Mouse (Mus musculus): ENCODE data around the gene Tmem62. TPM values are rescaled to one million over a fixed set of nuclear protein-coding genes. Genes with fewer than 3 reads are reported as not detected.

Tmem62 gene
- polyA plus RNA-seq, 1 experiment from 2014 or later, result 14.6 TPM

DNA sequence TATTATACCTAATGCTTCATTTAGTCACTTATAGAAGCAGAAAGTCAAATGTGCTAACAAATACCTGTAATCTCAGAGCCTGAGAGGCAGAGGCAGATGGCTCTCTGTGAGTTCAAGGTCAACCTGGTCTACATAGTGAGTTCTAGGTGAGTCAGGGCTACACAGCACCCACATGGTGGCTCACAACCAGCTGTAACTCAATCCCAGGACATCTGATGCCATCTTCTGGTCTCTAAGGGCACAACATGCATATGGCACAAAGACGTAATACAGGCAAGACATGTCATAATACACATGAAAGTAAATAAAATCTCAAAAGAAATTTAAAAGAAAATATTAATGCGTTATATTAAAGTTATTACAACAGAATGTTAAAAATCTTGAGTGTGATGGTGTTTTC, 26.8 kb downstream of the Tmem62 start:
- WGBS, result 69% methylated on average over 2 of the region's 2 CpGs
- Histone ChIP-seq H3K4me2 (no peak overlapping the region), H3K4me1 (no peaks in the 10 kb centered on the region), H3K27me3 (replicated peaks) (no peaks in the 10 kb centered on the region), H3K9ac (no peak overlapping the region), H3K36me3 (replicated peaks) (no peaks in the 10 kb centered on the region), H3K9me3 (no peaks in the 10 kb centered on the region), H3K4me3 (no peak overlapping the region), H3K27ac (no peak overlapping the region)
- no peak for ATAC-seq (replicated peaks)

DNA sequence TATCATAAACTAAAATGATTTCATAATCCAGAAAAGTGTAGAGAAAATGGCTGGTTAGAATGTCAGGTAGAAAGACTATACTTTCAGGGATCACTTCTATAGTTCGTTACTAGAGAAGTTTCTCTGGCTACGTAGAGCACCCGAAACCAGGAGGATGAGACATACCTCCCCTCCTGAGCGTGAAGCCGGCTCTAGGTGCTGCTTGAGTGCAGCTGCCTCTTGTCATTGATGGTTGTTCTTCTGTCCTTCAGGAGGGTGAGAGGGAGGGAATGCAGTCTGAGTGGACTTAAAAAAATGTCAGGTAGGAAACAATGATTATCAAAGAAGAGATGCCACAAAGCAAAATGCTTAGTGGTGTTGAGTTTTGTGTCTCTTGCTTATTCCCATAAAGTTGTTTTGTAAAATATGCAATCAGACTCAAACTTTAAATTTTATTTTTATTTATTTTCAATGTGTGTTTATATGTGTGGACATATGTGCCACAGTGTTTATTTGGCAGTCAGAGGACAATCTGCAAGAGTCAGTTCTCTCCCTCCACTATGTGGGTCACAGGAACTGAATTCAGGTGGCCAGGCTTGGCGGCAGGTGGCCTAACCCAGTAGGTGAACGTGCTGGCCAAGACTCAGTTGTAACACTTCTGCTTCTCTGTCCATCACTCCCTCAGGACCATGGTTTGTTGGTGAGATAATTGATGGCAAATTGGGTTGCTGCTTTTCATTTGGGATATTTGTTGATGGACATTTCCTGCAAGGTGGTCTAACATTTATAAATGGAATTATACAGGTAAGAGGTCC, 27.4 kb downstream of the Tmem62 start:
- H3K4me3 ChIP-seq, result no peak overlapping the region
- ATAC-seq (replicated peaks), result no peak
- H3K4me1 ChIP-seq, result peaks cover 6% of the 10 kb centered on the region
- H3K4me2 ChIP-seq, result no peak overlapping the region
- WGBS, result 85% methylated on average over 7 of the region's 7 CpGs
- H3K9me3 ChIP-seq, result no peaks in the 10 kb centered on the region
- no peak overlapping the region for H3K9ac ChIP-seq
- no peaks in the 10 kb centered on the region for H3K36me3 ChIP-seq (replicated peaks)
- H3K27ac ChIP-seq, result no peak overlapping the region
- no peaks in the 10 kb centered on the region for H3K27me3 ChIP-seq (replicated peaks)

DNA sequence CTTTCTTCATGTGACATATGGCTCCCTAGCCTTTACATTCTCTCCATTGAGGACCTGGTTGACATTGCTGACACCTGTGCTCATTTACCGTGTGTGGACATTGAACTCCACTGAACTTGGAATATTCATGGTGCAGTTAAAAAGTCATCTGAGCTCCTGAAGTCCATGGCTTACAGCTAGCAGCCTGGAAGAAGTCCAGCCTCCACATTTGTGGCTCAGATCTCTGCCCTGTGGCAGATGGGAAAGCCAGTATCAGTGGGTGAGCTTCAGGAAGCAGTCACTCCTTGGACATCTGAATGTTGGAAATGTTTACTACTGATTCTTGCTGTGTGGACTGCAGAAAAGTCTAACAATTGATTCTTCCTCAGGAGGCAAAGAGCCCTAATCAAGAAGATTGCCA, 30.2 kb downstream of the Tmem62 start:
- Histone ChIP-seq H3K4me1 (peaks cover 11% of the 10 kb centered on the region), H3K36me3 (replicated peaks) (peaks cover 8% of the 10 kb centered on the region; the same call in 1 of the 2 replicates), H3K9me3 (no peaks in the 10 kb centered on the region), H3K4me3 (no peak overlapping the region), H3K4me2 (no peak overlapping the region), H3K9ac (no peak overlapping the region), H3K27ac (no peak overlapping the region), H3K27me3 (replicated peaks) (no peaks in the 10 kb centered on the region)
- ATAC-seq (replicated peaks), result no peak
- 95% methylated on average over 1 of the region's 1 CpGs for WGBS

DNA sequence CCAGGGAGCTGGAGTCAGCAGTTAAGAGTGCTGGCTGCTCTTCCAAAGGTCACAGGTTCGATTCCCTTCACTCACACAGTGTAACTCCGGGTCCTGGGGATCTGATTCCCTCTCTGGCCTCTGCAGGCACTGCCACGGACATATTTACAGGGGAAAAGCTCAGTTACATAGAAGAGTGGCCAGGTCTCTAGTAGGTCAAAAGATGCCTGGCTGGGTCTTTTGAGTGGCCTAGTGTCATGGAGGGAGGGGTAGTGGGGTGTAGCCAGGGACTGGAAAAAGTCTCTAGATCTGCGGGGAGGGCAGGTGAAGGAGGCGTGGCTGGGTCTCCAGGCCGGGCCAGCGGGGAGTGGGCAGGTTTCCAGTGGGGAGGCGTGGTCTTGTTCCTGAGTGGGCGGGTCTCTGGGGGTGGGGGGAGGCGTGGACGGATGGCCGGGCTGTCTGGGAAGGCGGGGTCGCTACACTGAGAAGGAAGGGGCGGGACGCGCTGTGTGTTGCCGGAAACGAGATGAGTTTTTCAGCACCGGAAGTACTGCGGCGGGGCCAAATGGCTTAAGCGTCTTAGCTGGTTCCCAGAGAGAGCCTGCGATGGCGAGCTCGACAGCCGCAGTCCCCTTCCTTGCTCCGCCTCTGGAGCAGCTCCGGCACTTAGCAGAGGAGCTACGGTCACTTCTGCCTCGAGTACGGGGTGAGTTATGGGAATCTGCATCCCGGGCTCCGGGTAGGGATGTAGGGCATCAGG, 31.3 kb downstream of the Tmem62 start, which contains the start of gene Ccndbp1:
Gene Ccndbp1, plus strand, starts transcription at position 479 of the 739 bp plus-strand sequence.
- 2% methylated on average over 32 of the region's 34 CpGs for WGBS
- peak; percentile 98 for ATAC-seq (replicated peaks)
- no peaks in the 10 kb centered on the region for H3K27me3 ChIP-seq (replicated peaks)
- H3K36me3 ChIP-seq (replicated peaks), result peaks cover 17% of the 10 kb centered on the region
- peaks cover 11% of the 10 kb centered on the region for H3K4me1 ChIP-seq
- H3K27ac ChIP-seq, result peak within 1 kb of the TSS; percentile 70
- peak within 1 kb of the TSS; percentile 87 for H3K9ac ChIP-seq
- peak within 1 kb of the TSS; percentile 89 for H3K4me2 ChIP-seq
- peak within 1 kb of the TSS; percentile 93 for H3K4me3 ChIP-seq
- no peaks in the 10 kb centered on the region for H3K9me3 ChIP-seq

DNA sequence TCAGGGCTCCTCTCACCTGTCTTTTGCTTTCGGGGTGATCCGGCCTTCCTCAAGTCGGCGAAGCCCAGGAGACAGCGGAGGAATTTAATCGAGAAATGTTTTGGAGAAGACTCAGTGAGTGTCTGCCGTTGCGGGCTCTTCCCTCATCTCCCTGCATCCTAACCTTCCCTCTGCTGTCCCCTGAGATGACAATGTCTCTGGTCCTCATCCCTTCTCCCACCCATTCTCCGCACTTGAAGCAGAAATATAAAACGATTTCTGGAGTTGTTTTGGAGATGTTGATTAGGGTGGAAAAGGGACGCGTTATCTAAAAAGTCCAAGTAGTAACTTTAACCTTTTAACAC, 31.8 kb downstream of the Tmem62 start:
- H3K9ac ChIP-seq, result peak overlapping the region; percentile 87
- peak overlapping the region; percentile 93 for H3K4me3 ChIP-seq
- peak; percentile 28; the same call in 1 of the 2 replicates for ATAC-seq (replicated peaks)
- H3K27ac ChIP-seq, result peak overlapping the region; percentile 70
- H3K27me3 ChIP-seq (replicated peaks), result no peaks in the 10 kb centered on the region
- H3K4me1 ChIP-seq, result peaks cover 11% of the 10 kb centered on the region
- H3K36me3 ChIP-seq (replicated peaks), result peaks cover 17% of the 10 kb centered on the region
- H3K4me2 ChIP-seq, result peak overlapping the region; percentile 89
- H3K9me3 ChIP-seq, result no peaks in the 10 kb centered on the region
- 2% methylated on average over 12 of the region's 12 CpGs for WGBS

DNA sequence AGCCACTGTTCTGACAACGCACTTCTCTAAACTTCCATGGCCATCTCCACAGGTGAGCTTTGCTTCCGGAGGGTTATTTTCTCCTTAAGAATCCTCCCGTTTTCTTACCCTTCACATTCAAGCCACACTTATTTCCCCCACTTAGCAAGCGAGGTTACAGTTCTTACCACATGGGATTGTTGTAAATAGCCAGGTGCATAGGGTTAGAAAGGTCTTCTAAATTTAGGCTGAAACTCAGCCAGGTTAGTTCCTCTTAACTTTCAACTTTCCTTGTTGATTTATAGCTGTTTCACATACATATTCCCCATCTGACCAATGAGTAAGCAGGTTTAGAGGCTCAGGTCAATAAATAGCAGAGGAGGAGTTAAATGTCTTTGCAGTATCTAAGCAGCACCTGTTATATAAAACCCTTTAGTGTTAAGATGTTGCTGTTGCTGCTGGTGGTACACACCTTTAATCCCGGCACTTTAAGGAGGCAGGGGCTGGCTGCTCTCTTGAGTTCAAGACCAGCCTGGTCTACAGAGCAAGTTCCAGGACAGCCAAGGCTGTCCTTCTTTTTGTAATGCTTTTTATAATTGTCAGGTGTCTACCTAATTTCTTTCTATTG, 32.4 kb downstream of the Tmem62 start:
- Histone ChIP-seq H3K9ac (peak overlapping the region; percentile 87), H3K4me2 (peak overlapping the region; percentile 89), H3K27ac (no peak overlapping the region), H3K27me3 (replicated peaks) (no peaks in the 10 kb centered on the region), H3K4me3 (peak overlapping the region; percentile 93), H3K36me3 (replicated peaks) (peaks cover 17% of the 10 kb centered on the region), H3K9me3 (no peaks in the 10 kb centered on the region), H3K4me1 (peaks cover 11% of the 10 kb centered on the region)
- 31% methylated on average over 5 of the region's 5 CpGs for WGBS
- ATAC-seq (replicated peaks), result no peak

DNA sequence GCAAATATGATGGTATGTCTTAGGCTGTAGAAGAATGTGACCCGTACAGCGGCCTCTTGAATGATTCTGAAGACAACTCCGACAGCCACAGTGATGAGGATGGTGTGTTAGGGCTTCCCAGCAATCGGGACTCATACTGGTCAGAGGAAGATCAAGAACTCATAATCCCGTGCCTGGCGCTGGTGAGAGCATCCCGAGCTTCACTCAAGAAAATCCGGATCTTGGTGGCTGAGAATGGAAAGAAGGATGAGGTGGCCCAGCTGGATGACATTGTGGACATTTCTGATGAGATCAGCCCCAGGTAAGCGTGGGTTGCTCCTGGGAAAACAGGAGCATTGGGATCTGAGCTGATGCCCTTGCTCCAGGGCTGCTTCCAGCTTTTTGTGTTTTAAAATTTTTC, 35.9 kb downstream of the Tmem62 start:
- H3K4me1 ChIP-seq, result peaks cover 11% of the 10 kb centered on the region
- H3K27ac ChIP-seq, result no peak overlapping the region
- no peak overlapping the region for H3K4me3 ChIP-seq
- H3K4me2 ChIP-seq, result no peak overlapping the region
- no peak overlapping the region for H3K9ac ChIP-seq
- no peak for ATAC-seq (replicated peaks)
- no peaks in the 10 kb centered on the region for H3K9me3 ChIP-seq
- H3K27me3 ChIP-seq (replicated peaks), result no peaks in the 10 kb centered on the region
- WGBS, result 91% methylated on average over 9 of the region's 9 CpGs
- H3K36me3 ChIP-seq (replicated peaks), result peaks cover 38% of the 10 kb centered on the region

DNA sequence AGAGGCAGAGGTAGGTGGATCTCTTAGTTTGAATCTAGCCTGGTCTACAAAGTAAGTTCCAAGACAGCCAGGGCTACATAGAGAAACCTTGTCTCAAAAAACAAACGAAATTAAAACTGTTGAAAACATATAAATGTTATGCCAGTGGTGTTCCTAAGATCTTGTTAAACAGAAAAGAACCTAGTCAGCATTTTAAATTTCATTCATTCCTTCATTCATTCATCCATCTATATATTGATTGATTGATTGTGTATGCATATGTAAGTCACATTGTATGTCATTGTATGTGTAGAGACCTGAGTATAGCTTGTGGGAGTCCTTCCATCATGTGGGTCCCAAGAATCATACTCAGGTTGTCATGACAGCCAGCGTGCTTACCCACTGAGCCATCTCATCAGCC, 38.7 kb downstream of the Tmem62 start:
- H3K36me3 ChIP-seq (replicated peaks), result peaks cover 41% of the 10 kb centered on the region
- H3K27ac ChIP-seq, result no peak overlapping the region
- no peak overlapping the region for H3K4me3 ChIP-seq
- H3K4me1 ChIP-seq, result no peaks in the 10 kb centered on the region
- H3K9me3 ChIP-seq, result no peaks in the 10 kb centered on the region
- no peak for ATAC-seq (replicated peaks)
- H3K4me2 ChIP-seq, result no peak overlapping the region
- WGBS, result 88% methylated on average over 2 of the region's 2 CpGs
- no peak overlapping the region for H3K9ac ChIP-seq
- H3K27me3 ChIP-seq (replicated peaks), result no peaks in the 10 kb centered on the region

DNA sequence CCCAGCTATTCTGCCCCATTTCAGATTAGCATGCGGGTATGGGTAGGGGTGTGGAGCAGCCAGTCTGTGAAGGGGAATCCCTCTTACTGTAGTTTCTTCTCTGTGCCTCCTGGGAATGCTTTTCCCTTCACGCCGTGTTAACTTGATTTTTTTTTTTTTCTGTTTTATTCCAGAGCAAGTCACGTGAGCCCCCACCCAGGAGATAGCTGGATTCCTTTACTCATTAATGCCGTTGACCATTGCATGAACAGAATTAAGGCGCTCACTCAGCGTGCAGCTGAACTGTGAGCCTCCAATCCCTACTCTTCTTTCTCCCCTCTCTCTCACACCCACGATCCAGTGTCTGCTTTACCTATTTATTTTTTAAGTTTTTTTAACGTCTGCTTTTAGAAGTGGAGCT, 39.4 kb downstream of the Tmem62 start:
- H3K4me3 ChIP-seq, result no peak overlapping the region
- WGBS, result 84% methylated on average over 9 of the region's 9 CpGs
- H3K4me2 ChIP-seq, result no peak overlapping the region
- ATAC-seq (replicated peaks), result no peak
- H3K36me3 ChIP-seq (replicated peaks), result peaks cover 40% of the 10 kb centered on the region
- no peak overlapping the region for H3K9ac ChIP-seq
- no peaks in the 10 kb centered on the region for H3K4me1 ChIP-seq
- no peaks in the 10 kb centered on the region for H3K27me3 ChIP-seq (replicated peaks)
- H3K27ac ChIP-seq, result no peak overlapping the region
- no peaks in the 10 kb centered on the region for H3K9me3 ChIP-seq

DNA sequence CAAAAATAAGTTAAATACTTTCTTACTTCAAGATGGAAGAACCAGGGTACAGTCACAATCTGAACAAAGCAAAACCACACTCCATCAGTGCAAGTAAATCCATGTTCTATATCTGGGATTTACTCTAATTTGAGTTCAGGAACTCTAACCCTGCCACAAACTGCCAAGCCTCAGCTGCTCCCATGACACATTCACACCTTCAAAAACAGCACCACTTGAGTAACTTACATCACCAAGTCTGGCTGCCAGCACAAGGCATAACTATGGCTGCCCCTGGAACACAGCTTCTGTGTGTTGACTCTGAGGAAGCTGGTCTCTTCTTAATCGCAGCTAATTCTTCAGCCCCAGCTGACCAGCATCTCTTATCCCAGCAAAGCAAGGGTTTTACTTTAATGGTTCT, 40.3 kb downstream of the Tmem62 start:
- Histone ChIP-seq H3K36me3 (replicated peaks) (peaks cover 31% of the 10 kb centered on the region), H3K4me1 (no peaks in the 10 kb centered on the region), H3K9me3 (no peaks in the 10 kb centered on the region), H3K9ac (no peak overlapping the region), H3K4me2 (no peak overlapping the region), H3K27me3 (replicated peaks) (no peaks in the 10 kb centered on the region), H3K4me3 (no peak overlapping the region), H3K27ac (no peak overlapping the region)
- ATAC-seq (replicated peaks), result no peak
- WGBS, result 97% methylated on average over 1 of the region's 1 CpGs

DNA sequence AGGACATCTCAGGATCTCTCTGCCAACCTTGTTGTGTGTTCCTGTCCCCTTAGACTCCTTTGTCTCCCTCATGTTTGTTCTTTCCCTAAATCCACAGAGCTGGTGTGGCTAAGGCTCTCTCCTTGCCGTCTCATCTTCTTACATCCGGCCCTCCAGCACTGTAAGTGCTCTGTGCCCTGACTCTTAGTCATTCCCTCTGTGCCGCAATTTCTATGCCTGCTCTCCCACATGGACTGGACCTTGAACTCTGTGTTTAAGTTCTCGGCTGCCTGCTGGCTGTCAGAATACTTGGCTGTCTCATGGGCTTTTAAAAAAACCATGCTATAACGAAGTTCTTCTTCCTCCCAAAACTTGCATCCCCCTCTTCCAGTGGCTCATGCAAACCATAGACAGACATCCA, 46.1 kb downstream of the Tmem62 start:
- H3K27ac ChIP-seq, result no peak overlapping the region
- H3K9ac ChIP-seq, result no peak overlapping the region
- no peak overlapping the region for H3K4me3 ChIP-seq
- H3K27me3 ChIP-seq (replicated peaks), result no peaks in the 10 kb centered on the region
- H3K4me1 ChIP-seq, result no peaks in the 10 kb centered on the region
- H3K4me2 ChIP-seq, result no peak overlapping the region
- H3K36me3 ChIP-seq (replicated peaks), result peaks cover under 1% of the 10 kb centered on the region; the same call in 1 of the 2 replicates
- no peaks in the 10 kb centered on the region for H3K9me3 ChIP-seq
- WGBS, result 72% methylated on average over 5 of the region's 5 CpGs
- no peak for ATAC-seq (replicated peaks)

DNA sequence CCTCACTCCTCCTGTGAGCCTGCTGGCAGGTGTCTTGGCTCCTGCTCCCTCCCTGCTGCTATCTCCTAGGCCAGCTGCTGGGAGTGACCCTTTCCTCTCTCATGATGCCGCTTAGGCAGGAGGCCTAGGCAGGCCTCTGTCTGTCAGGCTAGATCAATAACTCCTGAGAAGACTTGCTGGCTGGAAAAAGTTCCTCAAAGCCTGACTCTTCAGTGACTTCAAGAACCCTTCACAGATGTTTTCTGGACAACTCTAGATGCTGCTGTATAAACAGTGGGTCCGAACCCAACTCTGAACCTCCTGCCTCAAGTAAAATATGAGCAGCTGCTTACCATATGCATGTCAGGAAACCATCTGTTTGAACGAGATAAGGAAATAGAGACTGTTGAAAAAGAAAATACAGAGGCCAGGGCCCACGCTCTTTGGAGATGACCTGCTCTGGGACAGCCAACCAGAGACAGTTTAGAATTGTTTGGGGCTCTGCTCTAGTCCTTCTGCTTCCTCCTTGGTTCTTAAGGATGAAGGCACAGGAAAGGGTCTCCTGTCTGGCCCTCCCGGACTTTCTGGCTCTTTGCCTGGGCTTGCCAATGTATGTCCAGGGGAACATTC, 60.0 kb downstream of the Tmem62 start, which contains the start of gene Epb42:
Gene Epb42, minus strand, starts transcription at position 340 of the 609 bp plus-strand sequence.
- 73% methylated on average over 5 of the region's 5 CpGs for WGBS

More for the DNA sequence above, 60.0 kb downstream of the Tmem62 start, which contains the start of gene Epb42:
- Histone ChIP-seq H3K9ac (no peak within 1 kb of the TSS), H3K27me3 (replicated peaks) (no peaks in the 10 kb centered on the region), H3K4me3 (no peak within 1 kb of the TSS), H3K27ac (no peak within 1 kb of the TSS), H3K9me3 (no peaks in the 10 kb centered on the region), H3K36me3 (replicated peaks) (no peaks in the 10 kb centered on the region), H3K4me1 (no peaks in the 10 kb centered on the region), H3K4me2 (no peak within 1 kb of the TSS)
- ATAC-seq (replicated peaks), result no peak
